Mouse (Mus musculus): Measurements from ENCODE around the gene Prkaca.
"Not testable (repeated sequence)": the region's sequence is repeated elsewhere in the genome, so short reads cannot be mapped to it uniquely, and the experiment has no call there.

Prkaca gene

GRCm38 (mm10) chr8:83999057-83999705 is 26.4 kb downstream of the Prkaca start:
- intact Hi-C loops (cut with DNase I): no loop called here

DNA sequence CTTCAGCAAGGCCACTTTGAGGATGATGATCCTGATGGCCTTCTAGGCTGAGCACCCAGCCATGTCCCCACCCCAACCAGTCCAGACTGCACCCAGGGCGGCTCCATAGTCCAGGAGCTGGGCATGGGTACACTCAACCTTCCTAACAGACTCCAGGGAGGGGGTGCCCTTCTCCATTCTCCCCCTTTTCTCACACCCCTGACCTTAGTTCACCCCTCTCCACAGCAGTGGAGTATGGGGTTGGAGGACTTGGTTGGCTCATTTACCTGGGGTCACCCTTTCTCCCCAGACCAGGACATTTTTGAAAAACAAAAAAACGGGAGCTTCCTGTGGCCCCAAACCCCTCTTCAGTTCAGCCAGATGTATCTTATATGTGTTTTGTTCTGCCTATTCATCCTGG is 27.0 kb downstream of the Prkaca start:
- intact Hi-C loops (cut with DNase I): loop anchor here (5.0 kb wide), 1 partner anchor 43 kb away; the partner anchor contains the start of genes Asf1b and Gm10644

- intact Hi-C loops (cut with DNase I): loop anchor here (5.0 kb wide), 1 partner anchor 44 kb away; the partner anchor contains the start of genes Asf1b and Gm10644
Measured at GRCm38 (mm10) chr8:84001281-84002000, 28.6 kb downstream of the Prkaca start, which contains the start of gene 1700067K01Rik. 1700067K01Rik (plus strand) TSS chr8:84001502.

DNA sequence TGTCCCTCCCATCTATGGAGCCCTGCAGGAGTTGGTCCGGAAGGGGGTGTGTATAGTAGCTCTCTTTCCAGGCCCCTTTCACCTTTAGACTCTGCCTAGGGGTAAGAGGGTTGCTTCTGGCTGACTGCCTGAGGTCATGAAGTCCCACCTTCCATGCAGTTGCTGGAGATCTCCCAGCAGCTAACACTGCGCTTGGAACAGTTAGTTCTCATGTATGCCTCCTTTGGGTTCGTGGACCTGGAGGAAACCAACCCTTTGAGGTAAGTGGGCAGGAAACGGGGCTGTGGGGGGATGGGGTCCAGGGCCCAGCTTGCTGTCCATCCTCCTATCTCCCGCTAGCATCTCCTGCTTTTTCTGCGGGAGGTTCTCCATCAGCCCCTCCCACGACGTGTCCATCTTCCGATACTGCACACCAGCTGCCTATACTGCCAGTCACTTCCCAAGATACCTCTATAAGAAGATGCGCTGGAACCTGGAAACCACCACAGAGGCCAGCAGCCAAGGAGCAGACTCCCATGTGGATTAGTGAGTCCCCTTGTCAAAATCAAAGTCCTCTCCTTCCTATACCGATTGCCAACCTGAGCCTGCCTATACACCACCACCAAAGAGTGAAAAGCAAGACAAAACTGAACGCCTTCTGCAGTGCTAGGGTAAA is 30.3 kb downstream of the Prkaca start:
- intact Hi-C loops (cut with DNase I): loop anchor here (5.0 kb wide), 1 partner anchor 46 kb away; the partner anchor contains the start of genes Asf1b and Gm10644

DNA sequence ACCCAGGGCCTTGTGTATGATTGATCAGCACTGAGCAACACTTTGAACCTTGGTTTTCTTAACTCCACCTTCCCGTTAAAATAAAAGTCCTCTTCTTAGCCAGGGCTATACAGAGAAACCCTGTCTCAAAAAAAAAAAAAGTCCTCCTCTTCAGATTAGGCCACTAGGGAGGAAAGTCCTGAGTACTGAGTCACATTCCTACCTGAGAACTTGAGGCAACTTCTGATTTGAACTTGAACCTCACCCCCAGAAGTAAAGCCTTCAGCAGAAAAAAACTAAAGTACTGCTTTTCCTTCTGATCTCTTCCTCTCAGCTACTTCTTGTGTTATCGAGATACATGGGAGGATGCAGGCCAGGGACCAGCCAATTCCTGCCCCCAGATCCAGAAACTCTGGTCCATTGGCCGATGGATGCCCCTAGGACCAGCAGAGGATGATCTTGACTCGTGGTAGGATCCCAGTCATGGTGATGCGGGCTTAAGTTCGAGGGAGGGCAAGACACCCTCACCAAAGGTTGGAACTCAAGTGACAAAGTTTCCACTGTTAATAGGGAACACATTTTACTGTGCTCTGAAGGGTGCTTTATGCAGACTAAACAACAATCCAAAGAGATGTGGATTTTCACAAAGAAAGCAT is 30.9 kb downstream of the Prkaca start:
- intact Hi-C loops (cut with DNase I): loop anchor here (5.0 kb wide), 1 partner anchor 46 kb away; the partner anchor contains the start of genes Asf1b and Gm10644

- intact Hi-C loops (cut with DNase I): loop anchor here (5.0 kb wide), 1 partner anchor 47 kb away; the partner anchor contains the start of genes Asf1b and Gm10644
Measured at GRCm38 (mm10) chr8:84004533-84005201, 31.9 kb downstream of the Prkaca start.

GRCm38 (mm10) chr8:84005502-84005901 is 32.7 kb downstream of the Prkaca start:
- intact Hi-C loops (cut with DNase I): not testable (repeated sequence)

DNA sequence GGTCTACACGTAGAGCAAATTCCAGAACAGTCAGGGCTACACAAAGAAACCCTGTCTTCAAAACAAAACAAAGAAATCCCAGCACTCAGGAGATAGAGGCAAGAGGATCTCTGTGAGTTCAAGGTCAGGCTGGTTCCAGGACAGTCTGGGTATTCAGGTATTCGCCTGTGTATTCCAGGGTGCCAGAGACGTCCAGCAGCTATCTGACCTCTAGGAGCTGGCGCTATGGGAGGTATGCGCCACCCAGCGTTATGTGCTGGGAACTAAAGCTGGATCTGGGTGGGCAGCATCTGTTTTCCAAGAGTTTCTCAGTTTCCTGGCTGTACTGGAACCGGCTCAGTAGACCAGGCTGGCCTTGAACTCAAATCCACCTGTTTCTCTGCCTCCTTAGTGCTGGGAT is 35.6 kb downstream of the Prkaca start:
- intact Hi-C loops (cut with DNase I): no loop called here

DNA sequence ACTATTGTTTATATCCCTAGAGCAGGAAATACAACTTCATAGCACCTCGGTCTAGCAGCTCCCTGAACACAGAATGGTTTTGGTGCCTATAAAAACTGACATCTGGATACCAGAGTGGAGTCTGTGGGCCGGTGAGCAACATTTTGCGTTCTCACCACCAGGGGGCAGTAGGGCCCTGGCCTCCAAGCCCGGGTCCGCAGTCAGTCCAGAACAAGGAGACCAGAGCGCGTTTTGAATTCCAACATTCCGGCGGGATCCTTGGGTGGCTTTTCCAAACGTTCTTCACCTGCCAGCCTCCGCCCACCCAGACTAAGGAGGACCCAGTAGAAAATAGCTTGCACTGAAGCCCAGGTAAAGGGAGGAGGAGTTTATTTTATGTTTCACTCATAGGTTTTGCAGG is 37.1 kb downstream of the Prkaca start:
- intact Hi-C loops (cut with DNase I): no loop called here

GRCm38 (mm10) chr8:84010625-84011611 is 38.1 kb downstream of the Prkaca start:
- intact Hi-C loops (cut with DNase I): no loop called here

DNA sequence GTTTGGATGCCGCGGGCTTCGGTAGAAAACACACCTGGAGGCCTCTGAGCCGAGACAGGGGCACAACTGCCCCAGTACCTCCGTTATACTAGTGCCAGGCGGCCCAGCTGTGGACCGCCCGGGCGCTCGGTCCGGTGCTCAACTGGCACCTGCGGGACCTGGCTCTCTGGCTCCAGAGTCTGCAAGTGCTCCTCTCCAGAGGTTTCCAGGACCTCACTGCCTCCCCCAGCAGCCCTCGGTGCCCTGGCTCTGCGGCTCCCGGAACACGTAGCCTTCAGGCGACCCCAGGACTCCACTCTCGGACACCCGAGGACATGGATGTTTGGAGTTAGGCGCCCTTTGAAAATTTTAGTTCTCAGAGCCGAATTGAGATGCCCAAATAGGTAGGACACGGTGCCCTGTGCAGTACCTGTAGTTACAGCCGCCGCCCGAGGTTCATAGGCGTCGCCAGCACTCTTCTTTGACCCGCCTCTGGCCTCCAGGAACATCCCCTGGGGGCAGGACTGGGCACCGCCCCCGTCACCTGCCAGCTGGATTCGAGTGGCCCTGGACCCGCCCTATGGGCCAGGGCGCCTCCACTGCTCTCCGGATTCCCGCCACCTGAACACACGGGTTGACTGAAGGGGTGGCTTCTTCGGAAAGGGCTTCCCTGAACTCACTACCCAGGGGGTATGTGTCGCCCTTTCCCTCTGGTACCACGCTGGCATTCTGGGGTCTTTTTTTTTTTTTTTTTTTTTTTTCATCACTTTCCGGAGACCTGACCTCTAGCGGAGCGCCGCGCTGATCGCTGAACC is 39.1 kb downstream of the Prkaca start, which contains the start of gene 2210011C24Rik:
Gene 2210011C24Rik (minus strand): TSS at position 467 of the 794 bp plus-strand sequence.
- intact Hi-C loops (cut with DNase I): no loop called here

DNA sequence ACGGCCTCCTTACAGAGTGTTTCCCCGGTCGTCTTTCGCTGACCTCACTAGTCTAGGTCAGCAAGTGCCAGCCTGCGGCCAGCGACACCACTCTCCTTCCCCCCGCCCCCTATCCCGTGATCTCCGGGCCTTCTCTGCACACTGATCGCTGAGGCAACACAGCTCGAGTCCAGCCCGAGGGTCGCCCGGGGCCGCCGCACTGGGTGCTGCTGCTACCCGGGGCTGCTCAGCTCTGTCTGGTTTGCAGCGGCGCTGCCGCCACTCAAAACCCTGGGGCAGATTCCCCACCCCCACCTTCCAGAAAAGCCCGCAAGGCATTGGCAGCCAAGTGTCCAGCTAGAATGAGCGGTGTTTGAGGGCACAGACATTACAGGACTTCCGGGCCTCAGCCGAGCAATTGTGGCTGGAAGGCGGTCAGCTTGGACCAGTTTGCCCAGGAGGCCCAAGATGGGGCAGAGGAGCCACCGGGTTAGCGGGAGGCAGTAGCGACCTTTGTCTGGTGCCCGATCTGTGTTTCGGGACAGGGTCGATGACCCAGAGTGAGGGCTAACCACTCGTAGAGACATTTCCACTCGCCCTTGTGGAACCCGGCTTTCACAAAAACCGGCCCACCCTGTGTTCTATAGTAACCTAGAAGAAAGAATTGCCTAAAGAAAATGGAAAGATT is 39.8 kb downstream of the Prkaca start:
- intact Hi-C loops (cut with DNase I): no loop called here

GRCm38 (mm10) chr8:84015833-84016232 is 43.0 kb downstream of the Prkaca start:
- intact Hi-C loops (cut with DNase I): no loop called here

DNA sequence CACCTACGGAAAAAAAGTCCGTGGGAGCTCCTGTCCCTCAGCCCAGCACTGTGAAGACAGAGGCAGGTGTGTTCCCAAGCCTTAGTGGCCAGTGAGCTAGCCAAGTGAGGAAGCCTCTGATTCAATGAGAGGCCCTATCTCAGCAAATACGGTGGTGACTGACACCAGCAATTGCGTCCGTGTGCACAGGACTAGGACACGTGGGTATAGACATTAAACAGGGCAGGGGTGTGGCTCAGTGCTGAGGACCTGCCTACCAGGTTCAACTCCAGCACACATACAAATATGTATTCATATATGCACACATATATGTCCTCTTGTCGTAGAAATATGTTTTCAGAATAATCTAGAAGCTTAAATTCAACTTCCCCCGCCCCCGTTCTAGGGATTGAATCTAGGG is 46.9 kb downstream of the Prkaca start:
- intact Hi-C loops (cut with DNase I): no loop called here

GRCm38 (mm10) chr8:84021096-84021495 is 48.3 kb downstream of the Prkaca start, which contains the start of gene Palm3:
Palm3 (plus strand) TSS chr8:84021471.
- intact Hi-C loops (cut with DNase I): no loop called here

DNA sequence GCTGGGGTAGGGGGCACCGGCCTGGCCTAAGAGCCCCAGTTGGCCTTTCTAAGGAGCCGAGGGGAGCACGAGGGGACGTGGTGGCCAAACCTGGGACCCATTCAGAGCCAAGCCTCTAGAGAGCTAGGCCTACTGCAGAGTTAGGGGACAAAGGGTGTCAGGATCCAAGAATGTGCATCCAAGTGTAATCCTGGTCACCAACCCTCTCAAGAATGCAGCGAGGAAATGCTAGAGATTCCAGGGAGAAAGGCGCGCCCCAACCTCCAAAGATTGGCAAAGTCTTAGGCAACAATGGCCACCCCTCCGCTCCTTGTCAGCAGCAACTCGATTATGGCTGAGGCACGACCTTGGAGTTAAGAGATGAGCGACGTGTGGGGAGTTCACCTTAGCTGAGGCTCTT is 48.8 kb downstream of the Prkaca start:
- intact Hi-C loops (cut with DNase I): no loop called here

DNA sequence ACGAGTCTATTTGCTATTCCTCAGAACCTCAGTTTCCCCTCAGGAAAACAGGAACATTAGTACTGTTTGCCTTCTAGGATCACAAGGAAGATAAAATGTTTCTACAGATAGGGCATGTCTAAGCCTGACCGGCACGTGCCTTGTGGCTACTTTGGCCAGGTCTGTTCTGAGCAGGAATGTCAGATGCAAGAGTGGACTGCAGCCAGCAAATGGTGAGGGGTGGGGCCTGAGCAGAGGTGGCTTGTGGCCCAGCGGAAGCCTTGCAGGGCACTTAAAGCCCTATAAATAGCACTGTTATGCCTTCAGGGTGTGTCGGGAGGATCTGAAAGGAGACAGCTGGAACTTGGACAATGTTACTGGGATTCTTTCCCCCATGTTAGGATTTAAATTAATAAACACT is 50.3 kb downstream of the Prkaca start:
- intact Hi-C loops (cut with DNase I): no loop called here

GRCm38 (mm10) chr8:84023631-84024030 is 50.8 kb downstream of the Prkaca start:
- intact Hi-C loops (cut with DNase I): no loop called here
